Mouse (Mus musculus): Measurements from ENCODE around the gene Cd3e. TPM values are rescaled to one million over a fixed set of nuclear protein-coding genes. Genes with fewer than 3 reads are reported as not detected.
"Not testable (repeated sequence)": the region's sequence is repeated elsewhere in the genome, so short reads cannot be mapped to it uniquely, and the experiment has no call there.

The Cd3e gene
- total RNA-seq, 2 experiments from 2014 or later = 6.5 to 23.9 TPM

- ATAC-seq (replicated peaks; ENCODE audit: low FRiP score, poor library complexity, severe bottlenecking) = no peak
These were observed 27.3 kb downstream of the Cd3e start for GRCm38 (mm10) chr9:44982081-44982480.

- ATAC-seq (replicated peaks; ENCODE audit: low FRiP score, poor library complexity, severe bottlenecking) = no peak
These were observed 27.8 kb downstream of the Cd3e start, which contains the start of gene Cd3d for GRCm38 (mm10) chr9:44981676-44982075. Cd3d (plus strand) TSS chr9:44981786.

DNA sequence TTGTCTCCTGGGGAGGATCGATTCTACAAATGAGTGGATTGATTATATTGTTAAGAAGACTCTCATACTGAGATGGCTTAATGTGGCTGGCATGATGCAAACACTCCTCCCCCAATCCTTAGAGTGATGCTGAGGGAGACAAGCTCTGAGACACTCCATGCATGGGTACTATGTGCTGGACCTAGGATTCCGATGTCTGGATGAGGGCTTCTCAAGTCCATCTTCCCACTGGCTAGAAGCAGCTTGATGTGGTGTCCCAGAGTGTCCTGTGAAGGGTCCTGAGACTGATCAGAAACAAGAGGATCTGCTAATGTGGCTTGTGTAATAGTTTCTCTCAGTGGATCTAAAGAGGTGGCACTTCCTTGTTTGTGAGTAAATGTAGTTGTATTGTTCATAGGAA lies 28.3 kb downstream of the Cd3e start:
- no peak for ATAC-seq (replicated peaks; ENCODE audit: low FRiP score, poor library complexity, severe bottlenecking)

DNA sequence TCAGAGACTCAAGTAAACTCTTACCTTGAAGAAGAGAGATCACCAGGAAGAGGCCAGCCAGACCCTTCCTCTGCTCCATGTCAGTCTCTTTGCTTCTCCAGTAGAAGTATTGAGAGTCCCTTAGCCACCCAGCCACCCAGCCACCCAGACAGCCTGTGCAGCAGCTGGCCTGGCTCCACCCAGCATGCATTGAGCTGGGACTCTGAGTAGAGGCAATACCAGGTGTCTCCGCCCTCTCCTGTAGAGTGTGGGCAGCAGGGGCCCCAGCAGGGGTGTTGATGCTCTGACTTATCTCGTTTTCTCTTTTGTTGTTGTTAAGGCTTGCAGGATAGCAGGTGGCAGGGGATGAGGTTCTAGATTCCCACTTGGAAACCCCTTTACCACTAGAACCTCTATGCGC lies 29.2 kb downstream of the Cd3e start, which contains the start of gene Cd3g:
Gene Cd3g, minus strand, starts transcription at position 190 of the 400 bp plus-strand sequence.
- no peak for ATAC-seq (replicated peaks; ENCODE audit: low FRiP score, poor library complexity, severe bottlenecking)

- no peak for ATAC-seq (replicated peaks; ENCODE audit: low FRiP score, poor library complexity, severe bottlenecking)
These were observed 29.6 kb downstream of the Cd3e start for GRCm38 (mm10) chr9:44979806-44980205.

GRCm38 (mm10) chr9:44977813-44978212 lies 31.6 kb downstream of the Cd3e start:
- ATAC-seq (replicated peaks; ENCODE audit: low FRiP score, poor library complexity, severe bottlenecking) = no peak

DNA sequence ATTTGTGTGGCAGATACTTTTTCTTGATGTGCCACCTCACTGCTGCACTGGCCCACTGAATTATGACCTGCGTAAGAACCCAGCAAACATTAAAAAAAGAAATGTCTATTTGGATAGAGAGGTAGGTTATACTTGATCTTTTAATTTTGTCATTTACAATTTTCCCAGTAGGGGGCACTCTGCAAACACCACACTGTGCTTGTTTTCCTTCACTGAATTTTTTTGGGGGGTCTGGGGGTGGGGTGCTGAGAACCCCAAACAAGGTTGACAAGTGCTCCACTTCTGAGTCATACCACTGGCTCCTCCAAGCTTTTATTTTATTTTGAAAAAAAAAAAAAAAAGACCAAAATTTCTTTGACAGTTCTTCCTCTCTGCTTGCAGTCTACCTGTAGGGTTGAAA lies 40.0 kb downstream of the Cd3e start:
- no peak for ATAC-seq (replicated peaks; ENCODE audit: low FRiP score, poor library complexity, severe bottlenecking)

- ATAC-seq (replicated peaks; ENCODE audit: low FRiP score, poor library complexity, severe bottlenecking) = not testable (repeated sequence)
These were observed 41.7 kb downstream of the Cd3e start for GRCm38 (mm10) chr9:44967763-44968162.

- peak; percentile 70 for ATAC-seq (replicated peaks; ENCODE audit: low FRiP score, poor library complexity, severe bottlenecking)
These were observed 42.6 kb downstream of the Cd3e start for GRCm38 (mm10) chr9:44966815-44967242.

GRCm38 (mm10) chr9:44965833-44966466 lies 43.5 kb downstream of the Cd3e start:
- peak; percentile 18; the same call in 1 of the 2 replicates for ATAC-seq (replicated peaks; ENCODE audit: low FRiP score, poor library complexity, severe bottlenecking)

GRCm38 (mm10) chr9:44965126-44965832 lies 44.1 kb downstream of the Cd3e start, which contains the start of gene Ube4a:
Ube4a (minus strand) TSS chr9:44965600.
- peak; percentile 94 for ATAC-seq (replicated peaks; ENCODE audit: low FRiP score, poor library complexity, severe bottlenecking)

DNA sequence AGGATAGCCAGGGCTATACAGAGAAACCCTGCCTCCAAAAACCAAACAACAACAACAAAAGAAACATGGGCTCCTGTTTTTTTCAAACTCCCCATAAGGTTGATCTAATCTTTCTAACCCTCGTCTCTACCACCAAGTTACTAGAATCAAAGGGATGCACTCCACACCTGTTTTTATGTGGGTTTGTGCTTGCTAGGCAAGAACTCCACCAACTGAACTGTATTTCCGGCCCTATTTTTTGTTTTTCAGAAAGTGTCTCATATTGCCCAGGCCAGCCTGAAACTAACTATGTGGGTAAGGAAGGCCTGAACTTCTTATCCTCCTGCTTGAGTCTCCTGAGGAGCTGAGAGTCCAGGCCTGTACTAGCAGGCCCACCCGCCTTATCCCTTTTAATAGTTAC lies 55.0 kb downstream of the Cd3e start:
- ATAC-seq (replicated peaks; ENCODE audit: low FRiP score, poor library complexity, severe bottlenecking) = no peak

Other genes starting within 250 kb of the Cd3e start
- gene Arcn1, start 241.8 kb downstream of the Cd3e start, total RNA-seq (2015; ENCODE audit: low replicate concordance) = 64.6 and 68.1 TPM in 2 replicates
- 58.0 and 97.5 TPM in 2 replicates for gene Arcn1, start 241.8 kb downstream of the Cd3e start, total RNA-seq (2017; ENCODE audit: low replicate concordance)
- gene Ift46, start 241.7 kb downstream of the Cd3e start, total RNA-seq (2015; ENCODE audit: low replicate concordance) = 15.1 and 18.4 TPM in 2 replicates
- gene Ift46, start 241.7 kb downstream of the Cd3e start, total RNA-seq (2017; ENCODE audit: low replicate concordance) = 4.7 and 18.2 TPM in 2 replicates
- not detected in 2 replicates for gene Tmem25, start 210.3 kb downstream of the Cd3e start, total RNA-seq (2015; ENCODE audit: low replicate concordance)
- not detected in 2 replicates for gene Tmem25, start 210.3 kb downstream of the Cd3e start, total RNA-seq (2017; ENCODE audit: low replicate concordance)
- gene Ttc36, start 206.6 kb downstream of the Cd3e start, total RNA-seq (2015; ENCODE audit: low replicate concordance) = not detected in 2 replicates
- not detected in 2 replicates for gene Ttc36, start 206.6 kb downstream of the Cd3e start, total RNA-seq (2017; ENCODE audit: low replicate concordance)
- gene Kmt2a, start 128.3 kb downstream of the Cd3e start, total RNA-seq (2015; ENCODE audit: low replicate concordance) = 59.5 and 91.4 TPM in 2 replicates
- 18.1 and 23.3 TPM in 2 replicates for gene Kmt2a, start 128.3 kb downstream of the Cd3e start, total RNA-seq (2017; ENCODE audit: low replicate concordance)
- gene Atp5l, start 88.9 kb downstream of the Cd3e start, total RNA-seq (2015; ENCODE audit: low replicate concordance) = 236 and 252 TPM in 2 replicates
- 17.0 and 145 TPM in 2 replicates for gene Atp5l, start 88.9 kb downstream of the Cd3e start, total RNA-seq (2017; ENCODE audit: low replicate concordance)
- 41.1 and 41.8 TPM in 2 replicates for gene Ube4a, start 44.0 kb downstream of the Cd3e start, total RNA-seq (2015; ENCODE audit: low replicate concordance)
- gene Ube4a, start 44.0 kb downstream of the Cd3e start, total RNA-seq (2017; ENCODE audit: low replicate concordance) = 33.1 and 35.5 TPM in 2 replicates
- gene Cd3g, start 29.2 kb downstream of the Cd3e start, total RNA-seq (2015; ENCODE audit: low replicate concordance) = 6.3 and 14.1 TPM in 2 replicates
- 15.0 and 15.1 TPM in 2 replicates for gene Cd3g, start 29.2 kb downstream of the Cd3e start, total RNA-seq (2017; ENCODE audit: low replicate concordance)
- gene Cd3d, start 27.8 kb downstream of the Cd3e start, total RNA-seq (2015; ENCODE audit: low replicate concordance) = 2.5 and 2.9 TPM in 2 replicates
- gene Cd3d, start 27.8 kb downstream of the Cd3e start, total RNA-seq (2017; ENCODE audit: low replicate concordance) = 5.8 TPM in 1 of 2 replicates, not detected in the other
- not detected in 2 replicates for gene Mpzl2, start 30.2 kb upstream of the Cd3e start, total RNA-seq (2015; ENCODE audit: low replicate concordance)
- not detected in 2 replicates for gene Mpzl2, start 30.2 kb upstream of the Cd3e start, total RNA-seq (2017; ENCODE audit: low replicate concordance)
- 1.7 TPM in 1 of 2 replicates, not detected in the other for gene Mpzl3, start 45.6 kb upstream of the Cd3e start, total RNA-seq (2015; ENCODE audit: low replicate concordance)
- not detected in 2 replicates for gene Mpzl3, start 45.6 kb upstream of the Cd3e start, total RNA-seq (2017; ENCODE audit: low replicate concordance)
- gene Jaml, start 69.6 kb upstream of the Cd3e start, total RNA-seq (2015; ENCODE audit: low replicate concordance) = 5.4 TPM in 1 of 2 replicates, not detected in the other
- 3.5 and 5.7 TPM in 2 replicates for gene Jaml, start 69.6 kb upstream of the Cd3e start, total RNA-seq (2017; ENCODE audit: low replicate concordance)
- not detected in 2 replicates for gene Scn2b, start 108.2 kb upstream of the Cd3e start, total RNA-seq (2015; ENCODE audit: low replicate concordance)
- gene Scn2b, start 108.2 kb upstream of the Cd3e start, total RNA-seq (2017; ENCODE audit: low replicate concordance) = under 0.01 TPM in 1 of 2 replicates, not detected in the other
- not detected in 2 replicates for gene Scn4b, start 128.8 kb upstream of the Cd3e start, total RNA-seq (2015; ENCODE audit: low replicate concordance)
- not detected in 2 replicates for gene Scn4b, start 128.8 kb upstream of the Cd3e start, total RNA-seq (2017; ENCODE audit: low replicate concordance)
- gene BC049352, start 172.4 kb upstream of the Cd3e start, total RNA-seq (2015; ENCODE audit: low replicate concordance) = not detected in 2 replicates
- gene BC049352, start 172.4 kb upstream of the Cd3e start, total RNA-seq (2017; ENCODE audit: low replicate concordance) = not detected in 2 replicates
- gene Tmprss4, start 194.5 kb upstream of the Cd3e start, total RNA-seq (2015; ENCODE audit: low replicate concordance) = not detected in 2 replicates
- not detected in 2 replicates for gene Tmprss4, start 194.5 kb upstream of the Cd3e start, total RNA-seq (2017; ENCODE audit: low replicate concordance)